Mouse (Mus musculus) forebrain, embryonic 14.5 days (tissue): ENCODE data around the gene Syt2. TPM values are rescaled to one million over a fixed set of nuclear protein-coding genes. Genes with fewer than 3 reads are reported as not detected.

Experiments
- ATAC-seq: fragments of 200-750 bp; cut with Nextera tagmentation; 2 replicates; pipeline ENCODE4 v1.8.0; 2017; ENCODE audit warnings: mild to moderate bottlenecking, moderate library complexity
- DNase-seq: peaks from one replicate; pipeline ENCODE4 v3.0.0-alpha.2; 2015; ENCODE audit warnings: low spot score
- H3K27ac ChIP-seq: fragments of 300-500 bp; sonication (generic); 2 replicates; pipeline ENCODE4 v1.5.1; 2014; ENCODE audit warnings: low read depth, mild to moderate bottlenecking, control low read depth, low read length, moderate library complexity
- H3K27me3 ChIP-seq: fragments of 300-500 bp; sonication (generic); replicated peaks from 2 replicates; pipeline ENCODE4 v1.6.1; 2014; ENCODE audit warnings: low read length, control low read depth, mixed read lengths; ENCODE audit not compliant: control insufficient read depth, insufficient read depth
- H3K36me3 ChIP-seq: fragments of 300-500 bp; sonication (generic); 2 replicates; pipeline ENCODE4 v1.6.1; 2014; ENCODE audit warnings: low read length, control low read depth; ENCODE audit not compliant: control insufficient read depth, insufficient read depth
- H3K4me1 ChIP-seq: fragments of 300-500 bp; sonication (generic); 2 replicates; pipeline ENCODE4 v1.6.1; 2014; ENCODE audit warnings: antibody characterized with exemption, low read length, control low read depth; ENCODE audit not compliant: control insufficient read depth, insufficient read depth
- H3K4me2 ChIP-seq: fragments of 300-500 bp; sonication (generic); 2 replicates; pipeline ENCODE4 v1.6.1; 2014; ENCODE audit warnings: mild to moderate bottlenecking, control low read depth, low read length
- H3K4me3 ChIP-seq: fragments of 300-500 bp; sonication (generic); 2 replicates; pipeline ENCODE4 v1.5.1; 2014; ENCODE audit warnings: low read depth, low read length, control low read depth
- H3K9ac ChIP-seq: fragments of 300-500 bp; sonication (generic); 2 replicates; pipeline ENCODE4 v1.6.1; 2014; ENCODE audit warnings: mild to moderate bottlenecking, low read length, control low read depth, moderate library complexity
- H3K9me3 ChIP-seq: fragments of 300-500 bp; sonication (generic); replicated peaks from 2 replicates; pipeline ENCODE4 v1.6.1; 2016; ENCODE audit warnings: low read length, control low read depth, mixed read lengths; ENCODE audit not compliant: control insufficient read depth
- WGBS: fragments of 180-500 bp; shearing (Covaris S2); extraction: QIAGEN DNeasy Blood & Tissue Kit; methylation state at CpG from one replicate; pipeline ENCODE4 v1.1.7; 2014; 5-methylcytosine and 5-hydroxymethylcytosine counted together
- polyA plus RNA-seq: library from polyadenylated mRNA; unstranded; fragments of >200 nt; fragmentation: Nextera tagmentation; extraction: Ambion mirVana; gene quantifications from 2 replicates; pipeline ENCODE4 v1.2.1, GENCODE M21; 2014

Gene Syt2
- polyA plus RNA-seq, 1 experiment from 2014 or later, result 1.2 TPM

DNA sequence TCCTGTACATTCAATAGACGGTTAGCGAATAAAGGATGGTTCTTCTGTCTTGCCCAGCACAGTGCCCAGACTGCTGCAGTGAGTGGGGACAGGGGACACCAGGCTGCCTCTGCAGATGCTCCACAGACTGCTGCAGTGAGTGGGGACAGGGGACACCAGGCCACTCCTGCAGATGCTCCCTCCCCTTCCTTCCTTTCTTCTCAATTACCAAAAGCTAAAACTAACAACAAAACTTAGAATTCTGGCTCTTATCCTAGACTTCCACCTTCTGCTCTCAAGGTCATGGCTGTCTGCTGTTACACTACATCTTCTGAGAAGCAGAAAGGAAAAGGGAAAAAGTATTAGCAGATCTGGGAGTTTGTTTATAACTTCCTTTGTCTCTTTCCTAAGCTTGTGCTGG, 127.8 kb downstream of the Syt2 start:
- no peak overlapping the region for H3K4me2 ChIP-seq
- H3K27ac ChIP-seq, result no peak overlapping the region
- H3K9ac ChIP-seq, result no peak overlapping the region
- no peaks in the 10 kb centered on the region for H3K4me1 ChIP-seq
- H3K4me3 ChIP-seq, result no peak overlapping the region
- ATAC-seq, result no peak
- no peak for DNase-seq
- no peaks in the 10 kb centered on the region for H3K27me3 ChIP-seq
- H3K36me3 ChIP-seq, result peaks cover 36% of the 10 kb centered on the region
- no peaks in the 10 kb centered on the region for H3K9me3 ChIP-seq
- WGBS, result 75% methylated on average over 2 of the region's 2 CpGs

DNA sequence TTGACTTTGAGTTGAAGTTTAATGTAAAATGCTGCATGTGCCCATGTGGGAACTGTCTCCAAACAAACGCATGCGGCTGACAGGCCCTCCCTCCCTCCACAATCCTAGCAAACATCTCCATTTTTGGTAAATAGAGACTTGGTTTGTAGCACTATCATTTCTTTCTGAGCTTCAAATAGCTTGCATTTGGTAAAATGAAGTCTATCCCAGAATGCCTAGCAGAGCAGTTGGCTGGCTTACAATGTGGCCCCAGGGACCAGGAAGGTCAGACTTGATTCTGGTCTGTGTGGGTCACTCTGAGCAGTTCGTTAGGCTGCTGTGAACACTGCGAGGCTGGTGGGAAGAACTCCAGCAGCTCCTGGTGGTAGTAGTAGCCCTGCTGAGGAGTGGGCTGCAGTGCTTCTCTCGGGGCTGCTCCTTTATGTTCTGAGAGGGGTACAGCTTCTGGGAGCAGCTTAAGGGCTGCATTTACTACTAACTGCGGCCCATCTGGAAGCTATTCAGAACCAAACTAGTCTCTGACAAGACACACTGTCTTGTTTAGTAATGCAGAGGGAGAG, 128.3 kb downstream of the Syt2 start:
- peaks cover 36% of the 10 kb centered on the region for H3K36me3 ChIP-seq
- WGBS, result 58% methylated on average over 6 of the region's 6 CpGs

DNA sequence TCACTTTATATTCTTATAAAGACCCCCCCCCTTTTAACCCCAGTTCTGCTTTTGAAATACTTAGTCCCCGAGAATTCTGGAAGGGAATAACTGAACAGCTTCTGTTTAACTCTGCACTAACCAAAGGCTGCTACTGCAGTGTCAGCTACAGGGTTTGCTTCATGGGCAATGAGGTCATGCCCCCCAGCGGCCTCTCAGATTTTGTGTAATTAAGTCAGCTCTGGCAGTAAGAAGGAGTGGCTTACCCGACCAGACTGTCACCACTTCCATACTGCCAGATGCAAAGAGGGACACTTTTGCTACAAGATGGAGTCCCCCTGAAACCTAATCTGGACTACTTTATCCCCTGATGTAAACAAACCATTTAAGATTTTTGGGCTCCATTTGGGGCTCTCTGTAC, 129.2 kb downstream of the Syt2 start:
- H3K36me3 ChIP-seq, result peaks cover 36% of the 10 kb centered on the region
- DNase-seq (no peak), ATAC-seq (no peak)
- no peak overlapping the region for H3K27ac ChIP-seq
- H3K27me3 ChIP-seq, result no peaks in the 10 kb centered on the region
- WGBS, result 47% methylated on average over 3 of the region's 3 CpGs
- H3K9me3 ChIP-seq, result no peaks in the 10 kb centered on the region
- no peaks in the 10 kb centered on the region for H3K4me1 ChIP-seq
- no peak overlapping the region for H3K4me2 ChIP-seq
- H3K4me3 ChIP-seq, result no peak overlapping the region
- no peak overlapping the region for H3K9ac ChIP-seq

More for the DNA sequence above, 128.3 kb downstream of the Syt2 start:
- Histone ChIP-seq H3K4me1 (no peaks in the 10 kb centered on the region), H3K4me2 (no peak overlapping the region), H3K4me3 (no peak overlapping the region), H3K27me3 (no peaks in the 10 kb centered on the region), H3K9me3 (no peaks in the 10 kb centered on the region), H3K27ac (no peak overlapping the region), H3K9ac (no peak overlapping the region)
- ATAC-seq (no peak), DNase-seq (no peak)

DNA sequence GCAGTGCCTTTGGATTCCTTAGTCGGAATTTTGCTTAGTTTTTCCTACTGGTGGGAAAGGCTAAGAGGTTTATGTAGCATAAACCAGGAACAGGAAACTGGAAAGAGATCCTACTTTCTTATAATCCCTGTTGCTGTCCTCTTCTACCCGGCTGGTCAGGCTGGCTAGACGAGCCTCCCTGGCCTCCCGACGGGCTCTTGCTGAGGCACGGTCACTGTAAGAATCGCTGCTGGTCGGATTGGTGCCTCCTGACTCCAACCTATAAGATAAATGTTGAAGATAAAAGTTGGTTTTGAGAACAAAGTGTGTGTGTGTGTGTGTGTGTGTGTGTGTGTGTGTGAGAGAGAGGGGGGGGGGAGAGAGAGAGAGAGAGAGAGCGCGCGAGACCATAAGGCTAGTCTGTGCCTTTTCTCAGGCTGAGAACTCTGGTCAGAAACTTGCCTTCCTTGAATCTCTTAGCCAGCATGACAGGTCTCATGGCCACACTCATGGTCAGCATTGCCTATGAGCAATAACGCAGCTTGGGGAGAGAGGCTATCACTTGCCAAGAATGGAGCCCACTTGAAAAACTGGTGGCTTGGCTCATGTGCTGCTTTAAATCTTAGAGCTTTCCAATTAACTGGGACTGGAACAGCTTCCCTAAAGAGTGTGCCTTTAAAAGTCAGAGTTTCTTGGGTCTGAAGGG, 130.9 kb downstream of the Syt2 start:
- no peaks in the 10 kb centered on the region for H3K27me3 ChIP-seq
- no peak for ATAC-seq
- 87% methylated on average over 12 of the region's 12 CpGs for WGBS
- H3K4me2 ChIP-seq, result no peak overlapping the region
- H3K9ac ChIP-seq, result no peak overlapping the region
- H3K4me3 ChIP-seq, result no peak overlapping the region
- no peak overlapping the region for H3K27ac ChIP-seq
- H3K36me3 ChIP-seq, result peaks cover 30% of the 10 kb centered on the region
- no peaks in the 10 kb centered on the region for H3K9me3 ChIP-seq
- no peak for DNase-seq
- no peaks in the 10 kb centered on the region for H3K4me1 ChIP-seq

DNA sequence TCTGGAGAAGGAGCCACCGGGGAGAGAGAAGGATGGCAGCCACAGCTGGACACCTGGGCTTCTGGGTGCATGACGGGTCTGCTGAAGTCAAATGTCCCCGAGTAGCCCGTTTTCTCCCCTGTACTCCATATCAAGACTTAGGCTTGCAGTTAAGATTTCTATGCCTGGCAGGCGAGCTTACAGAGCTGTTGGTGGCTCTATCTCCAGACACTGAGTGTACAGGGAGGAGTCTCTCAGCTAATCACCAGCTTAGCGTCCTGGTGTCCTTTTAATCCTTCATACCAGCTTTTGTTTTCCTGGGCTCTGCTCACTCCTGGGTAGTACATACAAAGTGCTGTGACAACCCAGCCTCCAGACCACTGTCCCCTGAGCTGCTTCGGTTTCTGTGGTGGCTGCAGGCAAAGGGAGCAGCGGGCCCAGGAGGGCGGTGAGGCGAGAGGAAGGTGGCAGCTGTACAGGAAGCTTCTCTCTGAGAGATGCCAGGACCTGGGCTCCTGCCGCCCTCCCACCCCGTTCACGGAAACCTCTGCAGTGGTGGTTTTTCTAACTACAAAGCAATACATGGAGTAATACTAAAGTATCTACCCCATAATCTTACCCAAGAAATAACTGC, 131.6 kb downstream of the Syt2 start:
- Histone ChIP-seq H3K27ac (no peak overlapping the region), H3K36me3 (peaks cover 24% of the 10 kb centered on the region), H3K9me3 (no peaks in the 10 kb centered on the region), H3K9ac (no peak overlapping the region), H3K4me3 (no peak overlapping the region), H3K4me1 (no peaks in the 10 kb centered on the region), H3K27me3 (no peaks in the 10 kb centered on the region), H3K4me2 (no peak overlapping the region)
- 43% methylated on average over 13 of the region's 13 CpGs for WGBS
- DNase-seq (no peak), ATAC-seq (no peak)

DNA sequence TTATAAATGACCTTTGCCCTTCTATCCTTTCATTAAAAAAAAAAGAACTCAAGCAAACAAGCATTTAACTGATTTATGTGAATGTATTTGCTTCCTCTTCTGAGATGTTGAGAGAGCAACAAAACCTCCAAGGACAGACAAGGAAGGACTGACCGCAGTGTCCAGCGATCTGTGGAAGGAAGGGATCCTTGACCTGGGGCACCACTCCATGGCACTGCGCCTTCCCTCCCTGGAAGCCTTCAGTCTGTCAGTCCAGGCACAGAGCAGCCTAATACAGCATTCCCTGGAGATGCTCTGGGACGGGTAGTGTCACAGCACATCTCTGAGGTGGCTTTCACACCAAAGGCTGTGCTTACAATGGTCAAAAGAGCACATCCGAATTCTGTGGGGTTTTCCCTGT, 136.3 kb downstream of the Syt2 start:
- Histone ChIP-seq H3K27ac (no peak overlapping the region), H3K36me3 (no peaks in the 10 kb centered on the region), H3K27me3 (no peaks in the 10 kb centered on the region), H3K4me2 (no peak overlapping the region), H3K4me1 (no peaks in the 10 kb centered on the region), H3K4me3 (no peak overlapping the region), H3K9me3 (no peaks in the 10 kb centered on the region), H3K9ac (no peak overlapping the region)
- DNase-seq (no peak), ATAC-seq (no peak)
- 93% methylated on average over 5 of the region's 5 CpGs for WGBS

DNA sequence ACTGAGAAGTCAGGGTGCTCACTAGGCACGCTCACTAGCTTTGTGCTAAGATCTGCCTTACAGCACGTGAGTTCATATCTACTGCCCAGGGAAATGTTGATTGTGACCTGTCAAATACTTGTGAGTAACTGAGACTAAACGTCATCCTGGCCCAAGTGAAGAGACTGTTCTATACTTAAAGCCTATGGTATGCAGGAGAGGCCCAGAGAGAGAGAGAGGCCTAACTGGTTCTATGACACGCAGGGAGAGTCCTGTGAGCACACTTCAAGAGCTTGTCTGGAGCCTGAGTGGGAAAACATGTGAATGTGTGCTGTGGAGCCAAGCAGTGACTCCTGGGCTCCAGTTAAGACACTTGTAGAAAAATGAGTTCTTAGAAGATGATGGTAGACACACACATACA, 137.5 kb downstream of the Syt2 start:
- Histone ChIP-seq H3K36me3 (no peaks in the 10 kb centered on the region), H3K9ac (no peak overlapping the region), H3K9me3 (no peaks in the 10 kb centered on the region), H3K4me3 (no peak overlapping the region), H3K4me1 (no peaks in the 10 kb centered on the region), H3K27ac (no peak overlapping the region), H3K27me3 (no peaks in the 10 kb centered on the region), H3K4me2 (no peak overlapping the region)
- 88% methylated on average over 4 of the region's 4 CpGs for WGBS
- ATAC-seq (no peak), DNase-seq (no peak)

DNA sequence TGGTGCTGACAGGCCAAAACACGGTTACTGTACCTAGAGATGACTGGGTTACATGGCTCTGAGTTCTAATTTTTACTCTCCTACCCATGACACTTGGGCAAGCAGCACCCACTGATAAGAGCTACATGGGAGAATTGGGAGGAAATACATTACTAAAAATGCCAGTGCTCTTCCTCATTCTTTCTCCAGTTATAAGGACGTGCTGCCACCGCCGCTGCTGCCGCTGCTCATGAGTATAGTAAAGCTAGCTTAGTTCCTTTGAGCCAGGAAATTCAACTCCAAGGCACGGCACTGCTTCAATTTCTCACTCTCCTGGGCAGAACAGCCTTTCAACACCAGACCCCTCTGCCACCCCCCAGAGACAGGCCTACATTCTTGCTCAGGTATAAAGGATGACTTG, 138.0 kb downstream of the Syt2 start:
- no peaks in the 10 kb centered on the region for H3K9me3 ChIP-seq
- no peak overlapping the region for H3K4me2 ChIP-seq
- H3K9ac ChIP-seq, result no peak overlapping the region
- no peak for ATAC-seq
- WGBS, result 82% methylated on average over 6 of the region's 6 CpGs
- DNase-seq, result no peak
- H3K4me1 ChIP-seq, result no peaks in the 10 kb centered on the region
- H3K27ac ChIP-seq, result no peak overlapping the region
- H3K4me3 ChIP-seq, result no peak overlapping the region
- H3K36me3 ChIP-seq, result no peaks in the 10 kb centered on the region
- no peaks in the 10 kb centered on the region for H3K27me3 ChIP-seq

DNA sequence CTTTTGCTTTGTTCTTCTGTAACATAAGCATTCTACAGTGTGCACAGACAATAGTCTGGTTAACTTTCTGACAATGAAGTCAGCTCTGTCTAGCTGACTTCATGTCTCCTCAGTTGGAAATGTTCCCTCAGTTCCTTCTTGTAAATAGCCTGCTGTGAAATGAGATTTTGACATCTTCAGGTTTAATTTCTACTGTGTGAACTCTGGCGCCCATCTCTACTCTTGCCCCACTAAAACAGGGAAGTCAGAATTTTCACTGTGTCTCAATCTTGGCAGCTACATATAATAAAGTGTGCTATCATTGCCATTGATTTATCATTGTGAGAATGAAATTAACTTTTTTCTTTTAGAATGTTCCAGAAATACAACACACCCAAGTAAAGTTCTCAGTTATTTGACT, 138.4 kb downstream of the Syt2 start:
- Histone ChIP-seq H3K27ac (no peak overlapping the region), H3K4me1 (no peaks in the 10 kb centered on the region), H3K9me3 (no peaks in the 10 kb centered on the region), H3K4me2 (no peak overlapping the region), H3K36me3 (no peaks in the 10 kb centered on the region), H3K4me3 (no peak overlapping the region), H3K9ac (no peak overlapping the region), H3K27me3 (no peaks in the 10 kb centered on the region)
- DNase-seq (no peak), ATAC-seq (no peak)
- WGBS, result 95% methylated on average over 1 of the region's 1 CpGs
